Mouse (Mus musculus): ENCODE measurements around the gene Fgfr1op.
A peak's percentile ranks its signal among the peaks of the same experiment; 100 is the strongest.
"Not testable (repeated sequence)": the region's sequence is repeated elsewhere in the genome, so short reads cannot be mapped to it uniquely, and the experiment has no call there.

The Fgfr1op gene

GRCm38 (mm10) chr17:8171081-8171480 lies 5.8 kb downstream of the Fgfr1op start:
- no peak for DNase-seq

DNA sequence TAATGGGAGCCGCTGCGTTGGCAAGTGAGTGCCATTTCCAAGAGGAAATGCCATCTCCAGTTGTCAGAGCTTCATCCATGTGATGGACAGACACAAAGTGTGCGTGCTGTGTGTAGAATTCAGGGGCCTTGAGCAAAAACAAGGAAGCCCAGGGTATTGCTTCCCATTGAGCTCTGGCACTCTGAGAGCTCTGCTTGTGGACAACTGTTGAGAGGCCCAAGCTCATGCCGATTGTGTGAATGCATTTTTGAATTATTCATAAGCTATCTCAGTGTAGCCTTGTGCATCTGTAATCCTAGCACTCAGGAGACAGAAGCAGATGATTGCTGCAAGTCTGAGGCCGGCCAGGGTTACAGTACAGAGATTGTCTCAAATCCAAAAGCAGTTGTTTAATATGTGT lies 11.8 kb downstream of the Fgfr1op start:
- no peak for DNase-seq

DNA sequence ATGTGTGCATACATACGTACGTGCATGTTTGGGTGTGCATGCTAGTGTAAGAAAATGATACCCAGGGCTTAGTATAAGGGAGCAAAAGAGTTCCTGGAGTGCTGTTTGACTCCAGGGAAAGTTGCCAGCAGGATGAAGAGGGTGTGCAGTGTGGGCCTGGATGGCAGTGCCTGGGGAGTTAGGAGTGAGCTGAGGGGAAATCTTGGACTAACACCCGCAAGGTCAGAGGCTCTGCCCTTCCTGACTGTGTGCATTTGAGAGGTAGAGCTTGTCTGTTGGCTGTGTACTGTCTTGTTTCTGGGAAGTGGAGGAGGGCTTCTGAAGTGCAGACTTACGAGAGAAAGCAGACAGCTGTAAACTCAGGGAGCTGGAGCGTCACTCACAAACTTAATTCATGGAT lies 18.5 kb downstream of the Fgfr1op start:
- DNase-seq, result no peak

- no peak for DNase-seq
Measured at GRCm38 (mm10) chr17:8184217-8184616, 18.9 kb downstream of the Fgfr1op start.

GRCm38 (mm10) chr17:8193678-8194077 lies 28.4 kb downstream of the Fgfr1op start:
- DNase-seq, result no peak

DNA sequence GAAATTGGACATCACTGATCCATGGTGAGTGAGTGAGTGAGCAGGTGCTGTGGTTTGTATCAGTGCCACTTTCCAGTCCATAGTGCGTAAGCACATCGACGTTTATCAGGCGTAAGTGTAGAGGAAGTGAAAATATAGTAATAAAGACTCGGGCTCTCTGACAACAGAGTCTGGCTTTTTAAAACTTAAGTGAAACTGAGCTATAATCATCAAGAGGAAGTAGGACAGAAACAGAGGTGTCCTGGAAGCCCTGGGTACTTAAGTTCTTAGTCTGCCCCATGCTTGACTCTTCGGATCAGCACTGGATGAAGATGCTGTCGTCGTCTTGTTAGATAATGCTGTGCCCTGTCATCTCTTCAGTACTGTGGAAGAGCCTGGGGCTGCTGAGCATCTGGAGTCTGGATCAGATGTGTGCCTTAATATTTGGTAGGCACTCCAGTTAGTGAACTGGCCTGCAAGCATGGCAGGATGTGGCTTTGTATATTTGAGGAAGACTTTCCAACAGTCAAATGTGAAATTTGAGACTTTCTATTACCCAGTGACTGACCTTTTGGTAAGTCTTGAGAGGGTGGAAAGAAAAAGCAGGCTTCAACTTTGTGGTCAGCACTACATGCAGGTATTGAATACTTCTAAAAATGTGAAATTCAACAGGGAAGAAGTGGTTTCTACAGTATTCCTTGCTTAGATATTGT lies 30.5 kb downstream of the Fgfr1op start:
- DNase-seq, result peak; percentile 13

GRCm38 (mm10) chr17:8197652-8198051 lies 32.4 kb downstream of the Fgfr1op start:
- DNase-seq, result no peak

DNA sequence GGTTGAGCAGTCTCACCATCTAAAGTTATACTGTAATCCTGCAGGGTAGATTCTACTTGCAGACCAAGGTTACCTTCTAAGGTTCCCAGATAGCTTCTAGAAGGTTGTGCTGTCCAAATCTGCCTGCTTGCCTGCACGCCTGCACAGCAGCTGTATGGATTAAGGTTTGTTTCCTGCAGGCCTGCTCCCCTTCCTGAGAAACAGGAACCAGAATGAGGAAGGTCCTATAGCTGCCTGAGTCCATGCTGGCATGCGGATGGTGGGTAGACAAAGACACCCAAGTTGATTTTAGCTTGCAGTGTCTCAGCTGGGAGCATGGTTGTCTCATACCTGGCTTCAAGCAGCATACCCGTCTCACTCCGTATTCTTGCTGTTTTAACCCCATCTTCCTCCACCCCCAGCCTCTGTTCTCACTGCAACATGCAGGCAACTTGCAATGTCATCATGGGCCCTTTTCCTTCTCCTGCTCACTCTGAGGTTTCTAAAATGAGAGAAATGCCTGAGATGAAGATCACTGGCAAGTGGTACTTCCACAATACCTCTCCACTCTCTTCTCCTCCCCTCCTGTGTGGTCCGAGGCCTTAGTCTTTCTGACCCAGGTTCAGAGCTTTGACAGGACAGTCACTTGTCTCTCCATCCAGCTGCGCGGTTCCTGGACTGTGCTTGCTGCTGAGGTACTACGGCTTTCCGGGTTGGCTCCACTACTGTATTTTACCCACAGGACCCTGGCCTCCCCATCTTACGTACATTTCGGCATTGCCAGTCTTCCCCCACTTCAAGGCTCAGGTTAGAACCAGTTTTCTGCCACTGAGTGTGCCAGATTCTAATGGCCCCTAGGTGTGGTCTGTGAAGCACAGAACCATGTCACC lies 34.0 kb downstream of the Fgfr1op start:
- DNase-seq, result no peak

DNA sequence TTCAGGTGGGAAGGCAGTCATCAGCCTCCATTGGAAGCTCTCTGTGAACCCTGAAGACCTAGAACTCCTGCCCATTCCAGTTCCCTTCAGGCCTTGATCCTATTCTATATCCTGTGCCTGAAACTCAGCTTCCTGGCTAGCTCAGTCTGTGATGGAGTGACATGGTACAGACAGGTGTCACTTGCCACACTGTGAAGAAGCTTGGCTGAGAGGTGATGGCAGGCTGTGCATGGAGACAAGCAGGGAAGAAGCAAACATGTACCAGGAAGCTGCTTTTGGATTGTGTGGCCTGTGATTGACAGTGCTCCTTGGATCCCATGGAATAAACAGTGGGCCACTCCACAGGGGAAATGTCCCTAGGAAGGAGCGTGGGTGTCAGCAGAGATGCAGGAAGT lies 34.6 kb downstream of the Fgfr1op start:
- DNase-seq, result no peak

GRCm38 (mm10) chr17:8203487-8203886 lies 38.2 kb downstream of the Fgfr1op start:
- no peak for DNase-seq

DNA sequence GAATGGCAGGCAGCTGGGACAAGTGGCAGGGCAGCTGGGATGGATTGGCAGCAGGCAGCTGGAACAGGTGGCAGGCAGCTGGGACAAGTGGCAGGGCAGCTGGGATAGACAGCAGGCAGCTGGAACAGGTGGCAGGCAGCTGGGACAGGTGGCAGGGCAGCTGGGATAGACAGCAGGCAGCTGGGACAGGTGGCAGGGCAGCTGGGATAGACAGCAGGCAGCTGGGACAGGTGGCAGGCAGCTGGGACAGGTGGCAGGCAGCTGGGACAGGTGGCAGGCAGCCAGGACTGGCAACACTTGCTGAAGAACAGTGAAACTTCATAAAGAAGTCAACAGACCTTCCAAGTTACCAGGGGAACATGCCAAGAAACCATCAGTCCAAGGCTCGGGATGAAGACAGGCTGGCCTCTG lies 39.9 kb downstream of the Fgfr1op start:
- DNase-seq, result not testable (repeated sequence)

- no peak for DNase-seq
Measured at GRCm38 (mm10) chr17:8206691-8207090, 41.4 kb downstream of the Fgfr1op start.

GRCm38 (mm10) chr17:8209696-8210095 lies 44.4 kb downstream of the Fgfr1op start:
- DNase-seq, result no peak

DNA sequence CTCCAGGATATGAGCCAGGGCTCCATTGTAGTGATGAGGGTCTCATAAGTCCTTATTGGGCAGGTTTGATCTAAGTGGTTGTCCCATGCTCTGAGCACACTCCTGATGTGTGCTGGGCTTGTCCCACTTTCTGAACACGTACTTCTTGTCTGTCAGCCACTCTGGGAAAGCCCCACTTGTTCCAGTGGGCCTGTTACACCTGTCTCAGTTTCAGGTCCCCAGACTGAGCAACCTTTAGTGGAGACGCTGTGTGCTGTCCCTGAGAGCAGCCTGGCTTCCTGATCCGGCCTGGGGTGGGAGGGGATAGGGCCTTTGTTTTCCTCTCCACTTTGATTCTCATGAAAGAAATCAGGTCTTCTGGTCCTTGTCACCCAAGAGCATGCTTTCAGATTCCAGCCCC lies 44.9 kb downstream of the Fgfr1op start:
- DNase-seq, result no peak

DNA sequence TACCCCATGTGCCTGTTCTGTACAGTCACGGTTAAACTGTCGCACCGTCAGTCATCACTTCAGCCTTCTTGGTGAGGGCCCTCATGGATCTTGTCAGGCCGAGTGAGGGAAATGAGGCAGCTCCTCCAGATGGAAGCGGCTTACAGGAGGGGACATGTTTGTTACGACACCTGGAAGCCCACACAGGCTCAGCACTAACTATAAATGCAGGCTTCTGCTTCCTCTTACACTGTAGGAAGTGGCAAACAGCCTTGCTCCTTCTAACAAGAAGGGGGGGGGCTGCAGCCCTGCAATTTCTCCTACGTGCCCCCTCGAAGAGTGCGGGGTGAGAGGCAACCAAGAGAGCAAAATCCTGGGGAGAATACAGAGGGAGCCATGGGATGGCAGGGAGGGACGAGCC lies 45.4 kb downstream of the Fgfr1op start:
- DNase-seq, result no peak

DNA sequence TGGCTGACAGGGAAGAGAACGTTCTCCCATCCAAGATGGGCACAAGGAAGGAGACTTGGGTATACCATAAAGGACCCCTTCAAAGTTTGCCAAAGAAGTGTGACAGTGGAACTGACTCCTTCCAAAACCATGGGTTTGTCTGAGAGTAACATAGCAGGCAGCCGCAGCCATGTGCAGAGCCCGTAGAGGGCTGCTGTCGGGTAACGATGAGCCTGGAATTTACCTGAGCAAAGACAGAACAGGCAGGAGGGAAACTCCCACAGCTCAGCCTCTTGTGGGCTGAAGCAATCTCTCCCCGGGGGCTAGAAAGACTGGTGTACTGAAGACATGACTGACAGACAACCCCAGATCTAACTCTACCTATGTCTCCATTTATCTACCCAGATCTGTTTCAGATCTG lies 46.1 kb downstream of the Fgfr1op start:
- no peak for DNase-seq

GRCm38 (mm10) chr17:8214369-8214768 lies 49.1 kb downstream of the Fgfr1op start:
- DNase-seq, result no peak

- DNase-seq, result no peak
Measured at GRCm38 (mm10) chr17:8215016-8215745, 49.9 kb downstream of the Fgfr1op start.

DNA sequence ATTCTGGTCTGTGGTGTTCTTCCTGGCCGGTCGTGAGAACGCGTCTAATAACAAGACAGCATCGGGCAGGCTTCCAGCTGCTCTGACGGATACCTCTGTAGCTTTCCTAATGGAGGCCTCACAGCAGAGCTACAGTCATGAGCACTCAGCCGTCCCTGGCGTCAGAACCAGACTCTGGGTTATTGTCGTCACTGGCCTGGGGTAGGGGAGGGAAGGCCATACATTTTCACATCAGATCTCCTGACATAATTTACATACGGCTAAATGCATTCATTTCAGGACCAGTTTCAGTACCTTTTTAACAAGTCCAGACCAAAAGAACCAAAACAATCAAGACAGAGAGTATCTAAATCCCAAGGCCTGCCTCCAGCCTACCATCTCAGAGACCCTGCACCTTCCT lies 57.9 kb downstream of the Fgfr1op start:
- no peak for DNase-seq

DNA sequence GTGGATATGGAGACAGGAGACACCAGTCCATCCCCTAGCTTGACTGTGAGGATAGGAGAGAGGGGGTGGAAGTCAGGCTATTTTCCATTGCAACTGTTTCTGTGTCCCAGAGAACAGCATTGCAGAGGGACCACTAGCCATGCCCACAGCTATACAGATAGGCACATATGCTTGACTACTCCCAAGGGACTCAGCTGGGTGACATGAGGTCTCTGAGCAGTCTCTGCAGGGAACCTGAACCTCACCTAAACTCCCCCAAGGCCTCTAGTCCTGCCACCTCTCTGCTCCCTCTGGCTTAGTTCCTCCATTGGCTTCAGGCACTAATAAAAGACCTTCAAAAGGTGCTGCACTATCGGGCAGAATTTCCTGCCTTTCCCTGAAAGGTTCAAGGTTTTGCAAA lies 58.8 kb downstream of the Fgfr1op start:
- DNase-seq, result no peak

DNA sequence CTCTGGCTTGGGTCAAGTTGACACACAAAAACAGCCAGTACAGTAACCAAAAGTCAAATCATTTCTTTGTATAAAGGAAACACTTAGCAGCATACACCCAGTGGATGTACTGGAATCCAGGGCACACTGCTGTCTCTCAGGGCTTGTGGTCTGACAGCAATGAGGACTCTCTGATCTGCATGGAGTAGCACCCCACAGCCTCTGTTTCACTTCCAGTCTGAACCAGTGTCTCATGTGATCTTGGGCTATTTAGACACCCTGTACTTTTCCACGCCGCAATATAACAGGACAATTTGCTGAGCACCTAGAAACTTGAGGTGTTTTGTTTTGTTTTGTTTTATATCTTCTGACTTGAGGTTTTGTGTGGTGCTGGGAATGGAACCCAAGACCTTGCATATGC lies 59.9 kb downstream of the Fgfr1op start:
- DNase-seq, result no peak

GRCm38 (mm10) chr17:8225746-8226145 lies 60.4 kb downstream of the Fgfr1op start:
- DNase-seq, result no peak

DNA sequence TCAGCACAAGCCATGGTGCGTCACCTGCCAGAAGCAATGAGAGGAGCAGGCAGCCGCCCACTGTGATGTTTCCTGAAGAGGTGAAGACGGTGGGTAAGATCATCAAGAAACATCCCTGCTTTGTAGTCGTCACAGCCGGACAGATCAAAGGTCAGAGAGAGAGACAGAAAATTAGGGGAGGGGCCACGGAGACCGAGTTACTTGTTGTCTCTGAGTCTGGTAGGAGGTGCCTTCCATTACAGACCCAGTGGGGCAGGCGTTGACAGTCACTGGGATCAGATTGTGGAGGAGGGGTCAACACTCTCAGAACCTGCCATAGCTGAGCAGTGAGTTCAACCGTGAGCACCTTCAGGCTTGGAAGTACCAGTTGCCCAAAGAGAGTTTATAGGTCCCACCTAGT lies 63.3 kb downstream of the Fgfr1op start:
- DNase-seq, result no peak

GRCm38 (mm10) chr17:8229607-8230006 lies 64.3 kb downstream of the Fgfr1op start:
- no peak for DNase-seq
